Mouse (Mus musculus) kidney, adult 2 months (tissue): Measurements from ENCODE around the gene Srgap1.

Source experiments
- CTCF ChIP-seq: fragments of 200-500 bp; conservative IDR thresholded peaks from 2 replicates; pipeline ENCODE4 v1.5.1; 2011; ENCODE audit warnings: low read depth, mild to moderate bottlenecking, control low read depth, low read length, moderate library complexity, mixed read lengths; ENCODE audit not compliant: insufficient read depth, insufficient read length
- POLR2A ChIP-seq: fragments of 200-500 bp; IDR thresholded peaks from one replicate; pipeline ENCODE4 v1.6.1; 2011; ENCODE audit warnings: low read depth, low read length, control low read depth

DNA sequence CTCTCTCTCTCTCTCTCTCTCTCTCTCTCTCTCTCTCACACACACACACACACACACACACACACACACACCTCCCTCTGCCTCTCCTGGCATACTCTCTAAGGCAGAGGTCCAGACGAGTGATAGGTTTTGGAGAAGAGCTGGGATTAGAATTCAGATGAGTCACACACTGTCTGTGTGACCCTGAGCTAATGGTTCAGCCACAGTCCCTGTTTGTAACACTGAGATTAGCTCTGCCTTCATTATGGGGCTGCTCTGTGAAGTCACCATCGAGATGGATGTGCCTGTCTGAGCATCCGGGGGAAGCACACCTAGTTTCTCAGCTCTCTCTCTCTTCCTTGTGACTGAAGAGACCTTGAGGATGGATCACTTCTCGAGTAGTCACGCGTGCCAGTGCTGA lies 157.1 kb downstream of the Srgap1 start:
- TF ChIP-seq CTCF = no peak
- TF ChIP-seq POLR2A = no peak
